Mouse (Mus musculus) MEL (cell line): ENCODE results near the gene Nr5a2.

ENCODE experiments used
- CTCF ChIP-seq, 3 experiments: IDR thresholded peaks in 2 of 3; conservative IDR thresholded peaks in 1 of 3; 2 replicates each; pipeline ENCODE4 v1.5.1; 2011 to 2012; ENCODE audit warnings: low read length in 3 of 3, low read depth in 2 of 3, mild to moderate bottlenecking in 2 of 3, improper control_type of control experiment in 1 of 3, inconsistent platforms in 1 of 3, mixed read lengths in 1 of 3, moderate library complexity in 1 of 3; ENCODE audit not compliant: control insufficient read depth in 1 of 3, insufficient read depth in 1 of 3, poor library complexity in 1 of 3, severe bottlenecking in 1 of 3
- E2F4 ChIP-seq: IDR thresholded peaks from 2 replicates; pipeline ENCODE4 v1.6.1; 2011; ENCODE audit warnings: low read depth, low read length, improper control_type of control experiment, borderline replicate concordance
- ELF1 ChIP-seq: IDR thresholded peaks from 2 replicates; pipeline ENCODE4 v1.6.1; 2014; ENCODE audit warnings: low read depth, mild to moderate bottlenecking, inconsistent platforms, low read length, improper control_type of control experiment, moderate library complexity
- POLR2A ChIP-seq, 2 experiments: IDR thresholded peaks; 2 replicates each; pipeline ENCODE4 v1.6.1; 2011 to 2012; ENCODE audit warnings: low read length in 2 of 2, mild to moderate bottlenecking in 2 of 2, control low read depth in 1 of 2, improper control_type of control experiment in 1 of 2, low read depth in 1 of 2, moderate library complexity in 1 of 2; ENCODE audit not compliant: control insufficient read depth in 1 of 2, insufficient read depth in 1 of 2, poor library complexity in 1 of 2
- POLR2AphosphoS5 ChIP-seq: IDR thresholded peaks from 2 replicates; pipeline ENCODE4 v1.6.1; 2012; ENCODE audit warnings: low read depth, borderline replicate concordance, mild to moderate bottlenecking, inconsistent platforms, low read length, moderate library complexity, mixed read lengths
- SMC3 ChIP-seq: IDR thresholded peaks from 2 replicates; pipeline ENCODE4 v1.6.1; 2011; ENCODE audit warnings: low read depth, low read length, improper control_type of control experiment
- TCF12 ChIP-seq: IDR thresholded peaks from 2 replicates; pipeline ENCODE4 v1.6.1; 2014; ENCODE audit warnings: low read depth, mild to moderate bottlenecking, inconsistent platforms, low read length, improper control_type of control experiment, moderate library complexity

DNA sequence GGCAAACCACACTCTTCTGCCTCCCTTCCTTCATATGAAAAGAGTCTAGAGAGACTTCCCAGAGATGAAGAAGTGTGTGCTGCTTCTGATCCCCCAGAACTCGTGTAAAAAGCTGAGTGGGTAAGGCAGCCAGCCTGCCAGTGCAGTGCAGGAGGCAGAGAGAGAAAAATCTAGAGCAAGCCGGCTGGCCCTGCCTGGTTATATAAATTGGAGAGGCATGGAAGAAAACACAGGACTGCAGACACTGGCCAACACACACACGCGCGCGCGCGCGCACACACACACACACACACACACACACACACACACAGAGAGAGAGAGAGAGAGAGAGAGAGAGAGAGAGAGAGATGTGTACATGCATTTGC, 24.3 kb downstream of the Nr5a2 start:
- TF ChIP-seq ELF1 = no peak
- no peak for TF ChIP-seq TCF12
- no peak for TF ChIP-seq E2F4
- no peak for TF ChIP-seq POLR2A (IDR thresholded peaks at IDR 0.05; ENCODE audit: control insufficient read depth in 1 of 2, insufficient read depth in 1 of 2, low read depth in 1 of 2, low read length in 2 of 2, poor library complexity in 1 of 2)
- TF ChIP-seq POLR2AphosphoS5 = no peak
- TF ChIP-seq CTCF (IDR thresholded peaks at IDR 0.05 in 2 of 3, conservative IDR thresholded peaks at IDR 0.05 in 1 of 3; ENCODE audit: control insufficient read depth in 1 of 3, insufficient read depth in 1 of 3, low read depth in 2 of 3, low read length in 3 of 3, poor library complexity in 1 of 3, severe bottlenecking in 1 of 3) = no peak
- no peak for TF ChIP-seq SMC3
